Mouse (Mus musculus) testis, adult 2 months (tissue): Measurements from ENCODE around the gene Gm47955. TPM values are rescaled to one million over a fixed set of nuclear protein-coding genes. Genes with fewer than 3 reads are reported as not detected.
"Not testable (repeated sequence)": the region's sequence is repeated elsewhere in the genome, so short reads cannot be mapped to it uniquely, and the experiment has no call there.

Experiments
- H3K27ac ChIP-seq: fragments of 200-500 bp; 2 replicates; pipeline ENCODE4 v1.5.1; 2012; ENCODE audit warnings: low read depth, low read length; ENCODE audit not compliant: control insufficient read depth, insufficient read depth
- H3K27me3 ChIP-seq: fragments of 200-500 bp; 2 replicates; pipeline ENCODE4 v1.6.1; 2012; ENCODE audit warnings: mild to moderate bottlenecking, low read length, moderate library complexity; ENCODE audit not compliant: control insufficient read depth, insufficient read depth
- H3K36me3 ChIP-seq: fragments of 200-500 bp; 2 replicates; pipeline ENCODE4 v1.6.1; 2012; ENCODE audit warnings: mild to moderate bottlenecking, low read length; ENCODE audit not compliant: control insufficient read depth, insufficient read depth
- H3K4me1 ChIP-seq: fragments of 200-500 bp; 2 replicates; pipeline ENCODE4 v1.6.1; 2012; ENCODE audit warnings: low read length; ENCODE audit not compliant: control insufficient read depth, insufficient read depth
- H3K4me3 ChIP-seq: fragments of 200-500 bp; 2 replicates; pipeline ENCODE4 v1.5.1; 2012; ENCODE audit warnings: low read depth, mild to moderate bottlenecking, low read length, moderate library complexity, mixed read lengths; ENCODE audit not compliant: control insufficient read depth
- CTCF ChIP-seq: fragments of 200-500 bp; IDR thresholded peaks from 2 replicates; pipeline ENCODE4 v1.5.1; 2012; ENCODE audit warnings: low read depth, mild to moderate bottlenecking, inconsistent platforms, low read length, moderate library complexity; ENCODE audit not compliant: control insufficient read depth, insufficient read depth, insufficient replicate concordance
- POLR2A ChIP-seq: fragments of 200-500 bp; IDR thresholded peaks from 2 replicates; pipeline ENCODE4 v1.6.1; 2012; ENCODE audit warnings: low read depth, mild to moderate bottlenecking, inconsistent platforms, low read length, moderate library complexity; ENCODE audit not compliant: control insufficient read depth
- polyA plus RNA-seq: library from polyadenylated mRNA; depleted of rRNA; stranded (reverse); fragments of >200 nt; gene quantifications from 2 replicates; pipeline ENCODE4 v1.2.3, GENCODE M21; 2012

Gm47955 gene
- polyA plus RNA-seq, 1 experiment, result not detected

GRCm38 (mm10) chr1:82948601-82949000, 11.5 kb upstream of the Gm47955 start:
- H3K36me3 ChIP-seq, result no peaks in the 10 kb centered on the region
- TF ChIP-seq POLR2A (no peak), CTCF (no peak)
- H3K4me3 ChIP-seq, result no peak overlapping the region
- H3K4me1 ChIP-seq, result no peaks in the 10 kb centered on the region
- no peak overlapping the region for H3K27ac ChIP-seq
- no peaks in the 10 kb centered on the region for H3K27me3 ChIP-seq

DNA sequence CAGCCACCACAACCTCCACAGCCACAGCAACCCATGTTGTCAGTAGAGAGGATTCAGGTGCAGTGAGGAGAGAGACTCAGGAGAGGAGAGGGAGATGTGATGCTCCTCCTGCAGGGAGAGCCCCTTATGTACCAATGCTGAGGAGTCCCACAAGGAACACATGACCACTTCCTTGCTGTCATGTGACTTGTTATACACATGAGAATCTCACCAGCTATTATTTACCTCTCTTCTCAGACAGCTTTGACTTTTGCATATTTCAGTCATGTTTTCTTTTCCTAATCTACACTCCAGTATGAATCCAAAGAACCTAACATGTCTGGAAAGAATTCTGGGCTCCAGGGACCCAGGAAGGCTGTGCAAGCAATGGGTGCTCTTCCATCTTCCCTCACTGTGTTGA, 4.2 kb upstream of the Gm47955 start, which contains the start of gene Gm7544:
TSS of gene Gm7544 (minus strand) at position 101 of the 400 bp plus-strand sequence.
- not testable (repeated sequence) for H3K36me3 ChIP-seq, H3K27ac ChIP-seq

DNA sequence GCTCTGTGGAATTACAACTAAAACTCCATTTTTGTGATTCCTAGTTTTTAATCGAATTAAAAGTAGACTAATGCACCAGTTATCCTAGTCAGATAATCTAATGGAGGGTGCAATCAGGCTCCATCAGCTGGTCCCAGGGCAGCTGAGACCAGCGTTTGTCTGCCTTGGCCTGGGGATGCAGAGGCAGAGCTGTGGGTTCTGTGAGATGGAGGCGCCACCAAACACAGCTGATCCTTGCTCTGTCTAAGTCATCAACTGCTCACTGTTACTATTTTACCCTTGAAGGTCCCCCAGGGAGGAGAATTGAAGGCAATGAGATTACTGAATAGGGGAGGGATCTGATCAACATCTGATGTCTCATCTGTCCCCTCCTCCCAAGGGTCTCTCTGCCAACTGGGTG, 6.3 kb downstream of the Gm47955 start:
- Histone ChIP-seq H3K27me3 (no peaks in the 10 kb centered on the region), H3K4me3 (no peak overlapping the region), H3K36me3 (no peaks in the 10 kb centered on the region), H3K4me1 (no peaks in the 10 kb centered on the region), H3K27ac (no peak overlapping the region)
- no peak for TF ChIP-seq POLR2A
- no peak for TF ChIP-seq CTCF

More for the DNA sequence above, 4.2 kb upstream of the Gm47955 start, which contains the start of gene Gm7544:
- H3K27me3 ChIP-seq, H3K4me1 ChIP-seq, H3K4me3 ChIP-seq: not testable (repeated sequence)

- Histone ChIP-seq H3K4me3 (no peak overlapping the region), H3K4me1 (no peaks in the 10 kb centered on the region), H3K36me3 (no peaks in the 10 kb centered on the region), H3K27ac (no peak overlapping the region), H3K27me3 (no peaks in the 10 kb centered on the region)
- TF ChIP-seq POLR2A, result no peak
- TF ChIP-seq CTCF, result no peak
Measured at GRCm38 (mm10) chr1:82972046-82972445, 12.0 kb downstream of the Gm47955 start.

GRCm38 (mm10) chr1:82973244-82973643, 13.2 kb downstream of the Gm47955 start:
- TF ChIP-seq POLR2A, result no peak
- no peak for TF ChIP-seq CTCF
- no peaks in the 10 kb centered on the region for H3K27me3 ChIP-seq
- H3K4me1 ChIP-seq, result no peaks in the 10 kb centered on the region
- H3K4me3 ChIP-seq, result no peak overlapping the region
- no peak overlapping the region for H3K27ac ChIP-seq
- H3K36me3 ChIP-seq, result no peaks in the 10 kb centered on the region

GRCm38 (mm10) chr1:82973901-82974300, 13.8 kb downstream of the Gm47955 start:
- H3K27ac ChIP-seq, result no peak overlapping the region
- TF ChIP-seq POLR2A, result no peak
- no peak for TF ChIP-seq CTCF
- no peaks in the 10 kb centered on the region for H3K36me3 ChIP-seq
- H3K27me3 ChIP-seq, result no peaks in the 10 kb centered on the region
- no peaks in the 10 kb centered on the region for H3K4me1 ChIP-seq
- no peak overlapping the region for H3K4me3 ChIP-seq

DNA sequence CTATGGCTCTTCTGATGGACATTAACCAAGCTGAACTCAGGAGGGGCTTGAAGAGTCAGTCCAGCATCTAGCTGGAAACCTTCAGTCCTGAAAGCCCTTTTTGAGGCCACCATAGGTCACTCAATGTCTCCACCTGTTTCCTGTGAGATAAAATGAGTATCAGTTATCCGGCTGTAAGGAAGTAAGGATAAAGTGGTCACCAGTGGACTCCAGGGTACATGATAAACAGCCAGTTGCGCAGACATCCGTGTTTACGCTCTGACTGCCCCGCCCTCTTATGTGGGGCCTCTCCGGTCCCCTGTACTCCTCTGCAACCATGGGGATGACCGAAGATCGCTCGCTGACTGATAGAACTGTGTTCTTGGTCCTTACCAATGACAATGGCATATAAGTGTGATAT, 14.3 kb downstream of the Gm47955 start:
- H3K4me3 ChIP-seq, result no peak overlapping the region
- no peaks in the 10 kb centered on the region for H3K36me3 ChIP-seq
- H3K27me3 ChIP-seq, result no peaks in the 10 kb centered on the region
- TF ChIP-seq POLR2A (no peak), CTCF (no peak)
- H3K27ac ChIP-seq, result no peak overlapping the region
- H3K4me1 ChIP-seq, result no peaks in the 10 kb centered on the region

GRCm38 (mm10) chr1:82975750-82976149, 15.7 kb downstream of the Gm47955 start:
- no peak overlapping the region for H3K4me3 ChIP-seq
- no peaks in the 10 kb centered on the region for H3K36me3 ChIP-seq
- H3K27me3 ChIP-seq, result no peaks in the 10 kb centered on the region
- no peaks in the 10 kb centered on the region for H3K4me1 ChIP-seq
- TF ChIP-seq POLR2A, result no peak
- no peak for TF ChIP-seq CTCF
- H3K27ac ChIP-seq, result no peak overlapping the region
